Mouse (Mus musculus) gastrocnemius, postnatal 25 days (tissue): ENCODE measurements around the gene Olfr152. TPM values are rescaled to one million over a fixed set of nuclear protein-coding genes. Genes with fewer than 3 reads are reported as not detected.

Experiments
- DNase-seq: peaks from one replicate; pipeline ENCODE4 v3.0.0; 2022
- long read RNA-seq, 2 experiments: library from polyadenylated mRNA; stranded (forward); transcript quantifications; one replicate each; pipeline ENCODE4 v2.0.0; 2021
- total RNA-seq, 2 experiments: library from RNA; stranded (reverse); gene quantifications; 1 replicate in 1 of 2; 2 replicates in 1 of 2; pipeline ENCODE4 v1.2.3; 2021

Olfr152 gene
- not detected for total RNA-seq
- long read RNA-seq, experiment 1: 0 reads
- long read RNA-seq, experiment 2: 0 reads

DNA sequence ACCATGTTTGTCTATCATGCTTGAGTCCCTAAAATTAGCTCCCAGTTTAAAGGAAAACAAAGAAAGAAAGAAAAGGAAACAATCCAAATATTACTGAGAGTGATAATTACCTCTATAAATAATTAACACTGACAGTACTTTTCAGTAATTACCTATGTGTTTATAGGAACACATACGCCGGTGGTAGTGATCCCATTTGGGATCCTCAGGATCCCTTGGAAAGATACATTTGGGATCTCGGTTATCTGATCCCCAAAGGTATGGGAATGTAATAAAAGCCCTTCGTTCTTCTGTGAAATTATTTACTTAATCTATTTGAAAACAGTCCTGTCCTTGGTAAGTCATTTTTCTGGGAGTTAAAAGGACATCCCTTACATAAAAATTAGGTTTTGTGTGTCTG lies at the start of gene Olfr152:
TSS of gene Olfr152 (plus strand) at position 301 of the 400 bp plus-strand sequence.
- no peak for DNase-seq

DNA sequence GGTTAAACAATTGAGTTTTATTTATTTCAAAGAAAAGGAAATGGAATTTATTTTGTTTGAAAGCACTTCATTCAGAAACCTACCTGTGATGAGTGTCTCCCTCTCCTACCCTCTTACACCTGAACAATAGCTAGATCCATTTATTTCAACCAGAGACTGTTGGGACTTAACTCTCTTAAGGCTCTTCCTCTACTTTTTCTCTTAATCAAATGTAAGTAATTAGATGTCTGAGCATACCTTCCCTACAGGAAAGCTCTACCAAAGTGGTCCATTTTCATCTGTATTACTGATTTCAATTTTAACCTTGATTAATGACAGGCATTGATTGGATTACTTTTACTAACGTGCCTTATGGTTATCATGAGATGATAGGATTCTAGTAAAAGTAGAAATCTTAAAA lies 39.4 kb upstream of the Olfr152 start, which contains the start of gene Olfr1138:
TSS of gene Olfr1138 (minus strand) at position 101 of the 400 bp plus-strand sequence.
- DNase-seq: no peak

DNA sequence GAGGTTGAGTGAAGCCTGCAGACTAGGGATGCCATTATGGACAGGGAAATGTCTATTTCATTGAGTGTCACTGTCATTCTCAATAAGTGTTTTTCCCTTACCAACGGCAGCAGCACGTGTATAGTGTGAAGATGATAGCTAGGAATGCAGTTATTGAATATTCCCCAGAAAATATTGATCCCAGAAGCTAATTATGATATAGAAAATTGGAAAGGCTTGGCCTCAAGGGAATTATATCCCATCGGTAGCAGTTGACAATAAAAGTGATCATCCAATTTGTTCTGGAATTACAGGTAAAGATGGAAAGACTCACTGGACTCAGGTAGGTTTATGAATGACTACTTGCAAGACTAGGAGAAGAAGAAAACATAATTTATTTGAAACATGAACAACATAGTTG lies 35.8 kb upstream of the Olfr152 start, which contains the start of gene Olfr1140:
TSS of gene Olfr1140 (plus strand) at position 301 of the 400 bp plus-strand sequence.
- DNase-seq: no peak

DNA sequence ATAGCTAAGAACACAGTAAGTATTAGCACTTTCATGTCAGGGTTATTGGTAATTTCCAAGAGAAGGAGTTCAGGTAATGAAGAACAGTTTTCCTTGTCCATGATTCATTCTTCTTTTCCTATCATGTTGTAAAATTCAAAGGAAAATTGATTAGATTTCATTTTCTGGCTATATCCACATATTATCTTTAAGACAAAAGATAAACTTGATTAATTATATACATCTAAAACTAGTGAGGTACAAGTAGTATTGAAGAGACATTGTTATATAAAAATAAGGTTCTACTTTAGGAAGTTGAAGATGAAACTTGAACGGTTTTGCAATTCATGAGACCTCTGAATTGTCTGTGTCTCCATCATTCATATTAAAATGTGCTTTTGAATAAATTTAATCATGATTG lies 25.4 kb upstream of the Olfr152 start, which contains the start of gene Olfr1141:
TSS of gene Olfr1141 (minus strand) at position 101 of the 400 bp plus-strand sequence.
- no peak for DNase-seq

DNA sequence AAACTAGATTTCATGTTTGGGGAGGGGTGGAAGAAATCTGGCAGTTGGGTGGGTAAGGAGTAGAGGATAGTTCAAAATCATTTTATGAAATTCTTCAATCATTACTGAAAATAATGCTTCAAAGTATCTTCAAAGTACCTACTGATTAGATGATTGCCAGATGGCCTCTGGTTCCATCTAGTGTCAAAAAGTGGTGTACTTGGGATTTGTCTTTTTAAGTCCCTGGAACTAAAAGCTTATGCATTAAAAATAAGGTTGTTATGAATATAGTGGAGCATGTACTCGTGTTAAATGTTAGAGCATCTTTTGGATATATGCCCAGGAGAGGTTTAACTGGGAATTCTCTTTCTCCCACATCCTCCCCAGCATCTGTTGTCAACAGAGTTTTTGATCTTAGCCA lies 3.1 kb upstream of the Olfr152 start:
- DNase-seq: no peak

DNA sequence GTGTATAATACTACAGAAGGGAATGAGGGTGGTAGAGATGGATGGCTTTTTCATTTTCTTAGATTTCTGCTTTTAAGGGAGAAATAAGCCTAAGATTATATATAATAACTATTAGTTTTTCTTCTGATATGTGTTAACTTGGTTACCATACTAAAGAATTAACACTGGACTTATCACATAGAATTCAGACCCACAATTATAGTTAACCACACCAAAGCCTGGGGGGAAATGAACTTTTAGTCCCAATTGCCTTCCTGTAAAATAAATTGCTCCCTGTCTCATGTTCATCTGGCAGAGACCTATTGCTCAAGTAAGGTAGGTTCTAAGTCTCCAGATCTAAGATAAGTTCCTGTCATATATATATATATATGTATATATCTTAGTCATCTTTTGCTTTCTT lies 21.0 kb downstream of the Olfr152 start, which contains the start of gene Olfr1143:
TSS of gene Olfr1143 (plus strand) at position 301 of the 400 bp plus-strand sequence.
- no peak for DNase-seq

DNA sequence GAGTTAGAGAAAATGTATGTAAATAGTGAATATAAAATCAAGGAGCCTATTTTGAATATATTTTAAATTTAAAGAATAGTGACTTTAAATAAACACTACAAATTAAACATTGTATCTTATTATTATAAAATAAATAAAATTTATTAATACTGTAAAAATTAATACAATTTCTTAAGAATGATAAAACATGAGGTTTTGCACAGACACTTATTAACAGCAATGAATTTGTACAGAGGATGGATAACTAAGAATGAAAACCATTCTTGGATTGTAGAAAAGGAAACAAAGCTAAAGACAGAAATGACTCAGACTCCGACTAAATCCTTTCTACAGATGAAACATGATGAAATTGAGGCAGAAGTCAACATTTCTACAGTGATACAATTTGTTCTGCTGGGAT lies 30.2 kb downstream of the Olfr152 start, which contains the start of gene Olfr1145:
TSS of gene Olfr1145 (plus strand) at position 301 of the 400 bp plus-strand sequence.
- DNase-seq: no peak

DNA sequence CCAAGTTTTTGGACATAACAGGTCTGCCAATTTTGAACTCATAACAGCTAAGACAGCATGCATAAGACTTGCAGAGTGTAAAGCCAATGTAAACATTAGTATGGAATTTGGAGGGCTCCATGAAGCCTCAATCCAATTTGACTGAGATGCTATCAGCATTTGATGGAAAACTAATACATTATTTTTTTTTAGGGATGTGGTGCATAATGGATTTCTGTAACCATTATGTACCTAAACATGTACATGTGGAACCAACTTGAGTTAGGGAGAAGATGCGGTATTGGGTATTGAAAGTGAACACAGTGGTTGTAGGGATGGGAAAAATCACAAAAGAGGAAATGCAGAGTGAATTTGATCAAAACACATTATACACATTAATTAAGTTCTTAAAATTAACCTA lies 51.0 kb downstream of the Olfr152 start, which contains the start of gene Olfr1148:
TSS of gene Olfr1148 (plus strand) at position 301 of the 400 bp plus-strand sequence.
- no peak for DNase-seq

Other genes with a start within 250 kb of the Olfr152 start
- not detected for gene Olfr153, start 247.7 kb upstream of the Olfr152 start, total RNA-seq
- not detected for gene Olfr1128, start 233.9 kb upstream of the Olfr152 start, total RNA-seq
- gene Olfr1129, start 205.6 kb upstream of the Olfr152 start, total RNA-seq: not detected
- gene Olfr1130, start 173.3 kb upstream of the Olfr152 start, total RNA-seq: not detected
- gene Olfr1131, start 152.4 kb upstream of the Olfr152 start, total RNA-seq: not detected
- not detected for gene Olfr1132, start 141.9 kb upstream of the Olfr152 start, total RNA-seq
- gene Olfr1133, start 132.1 kb upstream of the Olfr152 start, total RNA-seq: not detected
- gene Olfr1134, start 121.0 kb upstream of the Olfr152 start, total RNA-seq: not detected
- not detected for gene Olfr1135, start 105.8 kb upstream of the Olfr152 start, total RNA-seq
- not detected for gene Olfr1136, start 85.5 kb upstream of the Olfr152 start, total RNA-seq
- gene Olfr1137, start 66.3 kb upstream of the Olfr152 start, total RNA-seq: not detected
- gene Olfr1138, start 39.5 kb upstream of the Olfr152 start, total RNA-seq: not detected
- gene Olfr1140, start 35.7 kb upstream of the Olfr152 start, total RNA-seq: not detected
- not detected for gene Olfr1141, start 25.5 kb upstream of the Olfr152 start, total RNA-seq
- not detected for gene Olfr1143, start 21.1 kb downstream of the Olfr152 start, total RNA-seq
- gene Olfr1145, start 30.3 kb downstream of the Olfr152 start, total RNA-seq: not detected
- not detected for gene Olfr1148, start 51.0 kb downstream of the Olfr152 start, total RNA-seq
- not detected for gene Olfr1150-ps1, start 64.5 kb downstream of the Olfr152 start, total RNA-seq
- gene Olfr1151, start 76.4 kb downstream of the Olfr152 start, total RNA-seq: not detected
- gene Olfr1152, start 87.0 kb downstream of the Olfr152 start, total RNA-seq: not detected
- not detected for gene Olfr1153, start 115.5 kb downstream of the Olfr152 start, total RNA-seq
- gene Olfr1154, start 125.7 kb downstream of the Olfr152 start, total RNA-seq: not detected
- gene Olfr1155, start 165.7 kb downstream of the Olfr152 start, total RNA-seq: not detected
- not detected for gene Olfr1156, start 173.6 kb downstream of the Olfr152 start, total RNA-seq
- gene Olfr1157, start 188.8 kb downstream of the Olfr152 start, total RNA-seq: not detected
- gene Olfr74, start 195.2 kb downstream of the Olfr152 start, total RNA-seq: not detected
- gene Olfr1158, start 210.6 kb downstream of the Olfr152 start, total RNA-seq: not detected
- not detected for gene Olfr1160, start 228.8 kb downstream of the Olfr152 start, total RNA-seq
- gene Olfr1161, start 243.3 kb downstream of the Olfr152 start, total RNA-seq: not detected